Mouse (Mus musculus) midbrain, embryonic 14.5 days (tissue): ENCODE measurements around the gene Gstp2. TPM values are rescaled to one million over a fixed set of nuclear protein-coding genes. Genes with fewer than 3 reads are reported as not detected.

Experiments used
- ATAC-seq: fragments of 200-750 bp; cut with Nextera tagmentation; 2 replicates; pipeline ENCODE4 v1.8.0; 2017; ENCODE audit warnings: moderate number of reproducible peaks, moderate library complexity; ENCODE audit not compliant: low FRiP score, low TSS enrichment
- DNase-seq: peaks from one replicate; pipeline ENCODE4 v3.0.0-alpha.2; 2015
- H3K27ac ChIP-seq: fragments of 300-500 bp; sonication (generic); replicated peaks from 2 replicates; pipeline ENCODE4 v1.5.1; 2014; ENCODE audit warnings: mild to moderate bottlenecking, low read depth, low read length, moderate library complexity
- H3K27me3 ChIP-seq: fragments of 300-500 bp; sonication (generic); 2 replicates; pipeline ENCODE4 v1.6.1; 2014; ENCODE audit warnings: low read length, control low read depth, mixed read lengths; ENCODE audit not compliant: control insufficient read depth, insufficient read depth
- H3K36me3 ChIP-seq: fragments of 300-500 bp; sonication (generic); 2 replicates; pipeline ENCODE4 v1.6.1; 2014; ENCODE audit warnings: low read length, control low read depth; ENCODE audit not compliant: control insufficient read depth, insufficient read depth
- H3K4me1 ChIP-seq: fragments of 300-500 bp; sonication (generic); 2 replicates; pipeline ENCODE4 v1.6.1; 2014; ENCODE audit warnings: mild to moderate bottlenecking, antibody characterized with exemption, low read length, control low read depth; ENCODE audit not compliant: control insufficient read depth, insufficient read depth
- H3K4me2 ChIP-seq: fragments of 300-500 bp; sonication (generic); 2 replicates; pipeline ENCODE4 v1.6.1; 2014; ENCODE audit warnings: mild to moderate bottlenecking, low read length, moderate library complexity
- H3K4me3 ChIP-seq: fragments of 300-500 bp; sonication (generic); replicated peaks from 2 replicates; pipeline ENCODE4 v1.5.1; 2014; ENCODE audit warnings: low read depth, low read length
- H3K9ac ChIP-seq: fragments of 300-500 bp; sonication (generic); replicated peaks from 2 replicates; pipeline ENCODE4 v1.6.1; 2014; ENCODE audit warnings: mild to moderate bottlenecking, low read length, moderate library complexity
- H3K9me3 ChIP-seq: fragments of 300-500 bp; sonication (generic); 2 replicates; pipeline ENCODE4 v1.6.1; 2016; ENCODE audit warnings: low read length, control low read depth, mixed read lengths; ENCODE audit not compliant: control insufficient read depth
- WGBS: fragments of 180-500 bp; shearing (Covaris S2); extraction: QIAGEN DNeasy Blood & Tissue Kit; methylation state at CpG from one replicate; pipeline ENCODE4 v1.1.7; 2014; 5-methylcytosine and 5-hydroxymethylcytosine counted together
- polyA plus RNA-seq: library from polyadenylated mRNA; unstranded; fragments of >200 nt; fragmentation: Nextera tagmentation; extraction: Ambion mirVana; gene quantifications from 2 replicates; pipeline ENCODE4 v1.2.1, GENCODE M21; 2014

The Gstp2 gene
- 1.9 TPM in 1 of 2 replicates, not detected in the other for polyA plus RNA-seq

DNA sequence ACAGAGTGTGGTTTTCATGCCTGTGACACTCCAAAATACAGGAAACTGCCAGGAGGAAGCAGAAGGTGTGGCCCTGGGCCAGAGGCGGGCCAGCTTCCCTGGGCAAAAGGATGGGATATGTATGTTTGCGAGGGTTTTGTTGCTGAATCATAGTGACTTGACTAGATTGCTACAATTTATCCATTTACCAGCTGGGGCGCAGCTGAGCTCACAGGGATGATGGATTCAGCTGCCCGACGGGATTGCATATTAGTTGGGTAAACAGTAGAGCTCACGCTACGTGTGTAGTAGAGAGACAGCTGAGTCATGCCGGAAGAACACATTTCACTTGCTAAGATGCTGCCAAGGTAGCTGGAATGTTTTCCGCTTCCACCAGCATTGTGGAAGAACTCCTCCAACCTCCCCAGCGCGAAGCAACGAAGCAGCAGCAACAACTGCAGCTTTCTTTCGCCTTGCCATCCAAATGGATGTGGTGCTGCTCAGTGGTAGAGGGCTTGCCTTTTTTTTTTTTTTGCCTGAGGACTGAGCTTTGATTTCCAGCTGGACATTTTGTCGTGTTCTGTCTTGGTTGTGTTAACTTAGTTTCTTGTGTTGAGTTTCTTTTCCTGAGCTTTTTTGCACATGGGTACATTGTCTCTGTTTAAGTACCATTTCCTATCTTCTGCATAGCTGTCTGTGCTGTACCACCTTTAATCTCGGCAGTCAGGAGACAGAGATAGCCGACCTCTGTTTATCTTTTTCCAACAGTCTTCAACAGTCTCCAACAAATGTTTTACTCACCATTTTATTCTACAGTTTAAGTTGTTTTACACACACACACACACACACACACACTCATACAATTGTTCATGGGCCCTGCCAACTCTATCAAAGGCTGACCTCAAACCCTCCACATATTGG lies at the start of gene Gstp2:
Gene Gstp2 (minus strand): TSS at position 58 of the 900 bp plus-strand sequence.
- no peak within 1 kb of the TSS for H3K4me2 ChIP-seq
- ATAC-seq (no peak), DNase-seq (peak; percentile 75)
- H3K4me1 ChIP-seq = no peaks in the 10 kb centered on the region
- H3K27me3 ChIP-seq = no peaks in the 10 kb centered on the region
- H3K27ac ChIP-seq = no peak within 1 kb of the TSS
- WGBS = 60% methylated on average over 16 of the region's 16 CpGs
- no peak within 1 kb of the TSS for H3K9ac ChIP-seq
- no peak within 1 kb of the TSS for H3K4me3 ChIP-seq
- no peaks in the 10 kb centered on the region for H3K9me3 ChIP-seq
- H3K36me3 ChIP-seq = no peaks in the 10 kb centered on the region

DNA sequence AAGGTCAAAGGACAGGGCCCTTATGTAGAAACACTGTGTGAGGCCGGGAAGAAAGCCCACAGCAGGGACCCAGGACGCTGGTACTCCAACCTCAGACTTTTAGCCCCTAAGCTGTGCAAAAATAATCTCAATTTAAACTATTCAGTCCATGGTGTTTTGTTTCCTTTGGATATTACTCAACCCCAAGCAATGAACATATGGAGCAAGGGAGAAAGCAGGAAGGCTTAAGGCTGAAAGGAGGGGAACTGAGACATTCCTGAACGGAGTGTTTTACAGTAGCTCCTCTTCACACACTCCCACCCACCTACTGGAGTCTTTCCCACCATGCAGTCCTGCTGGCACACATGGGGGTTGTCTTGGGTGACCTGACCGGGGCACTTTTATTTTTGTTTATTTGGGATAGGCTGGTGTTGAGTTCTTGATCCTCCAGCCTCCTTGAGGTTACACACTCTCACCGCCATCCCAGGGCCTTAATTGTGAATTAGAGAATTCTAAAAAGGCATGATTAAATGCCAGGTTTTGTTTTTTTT lies 49.0 kb upstream of the Gstp2 start:
- Histone ChIP-seq H3K4me2 (no peak overlapping the region), H3K27me3 (no peaks in the 10 kb centered on the region), H3K27ac (no peak overlapping the region), H3K9me3 (no peaks in the 10 kb centered on the region), H3K36me3 (no peaks in the 10 kb centered on the region), H3K9ac (no peak overlapping the region), H3K4me3 (no peak overlapping the region), H3K4me1 (peaks cover 24% of the 10 kb centered on the region)
- no peak for DNase-seq
- ATAC-seq = no peak
- WGBS = 85% methylated on average over 5 of the region's 5 CpGs

DNA sequence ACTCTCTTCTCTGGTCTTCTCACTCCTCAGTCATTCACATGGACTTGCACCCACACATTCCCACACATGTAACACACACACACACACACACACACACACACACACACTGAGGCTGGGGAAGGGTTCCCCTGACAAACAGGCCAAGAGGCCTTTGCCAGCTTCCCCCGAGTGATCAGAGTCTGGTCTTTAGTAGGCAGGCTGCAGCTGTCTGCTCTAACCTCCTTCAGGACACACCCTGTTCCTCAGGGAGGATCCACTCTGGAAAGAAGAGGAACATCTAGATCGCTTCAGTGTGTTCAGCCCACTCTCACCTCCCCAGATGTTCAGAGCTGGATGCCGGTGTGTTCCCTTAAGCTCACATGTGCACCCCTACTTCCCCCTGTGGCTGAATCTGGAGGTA lies 48.5 kb upstream of the Gstp2 start:
- no peak for ATAC-seq
- Histone ChIP-seq H3K4me3 (no peak overlapping the region), H3K27me3 (no peaks in the 10 kb centered on the region), H3K27ac (no peak overlapping the region), H3K9ac (no peak overlapping the region), H3K36me3 (no peaks in the 10 kb centered on the region), H3K4me1 (peaks cover 19% of the 10 kb centered on the region), H3K4me2 (no peak overlapping the region), H3K9me3 (no peaks in the 10 kb centered on the region)
- whole genome bisulfite sequencing = 84% methylated on average over 3 of the region's 3 CpGs
- no peak for DNase-seq

DNA sequence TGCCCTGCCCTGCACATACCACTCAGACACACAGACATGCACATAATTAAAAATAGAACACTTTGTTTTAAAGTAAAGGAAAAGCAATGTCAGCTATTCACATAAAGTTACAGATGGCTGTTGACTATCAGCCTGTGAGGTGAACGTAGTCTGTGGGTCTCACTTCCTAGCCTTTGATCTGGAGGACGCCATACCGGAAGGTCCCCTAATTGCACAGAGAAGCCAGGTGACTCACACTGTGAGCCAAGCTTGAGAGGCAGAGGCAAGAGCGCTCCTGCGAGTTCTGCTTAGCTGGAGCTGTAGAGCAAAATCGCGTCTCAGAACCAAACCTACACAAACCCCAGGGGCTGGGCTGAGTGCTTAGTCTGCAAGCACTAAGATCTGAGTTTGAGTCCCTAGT lies 47.9 kb upstream of the Gstp2 start:
- ATAC-seq = no peak
- H3K36me3 ChIP-seq = no peaks in the 10 kb centered on the region
- H3K4me2 ChIP-seq = no peak overlapping the region
- no peaks in the 10 kb centered on the region for H3K27me3 ChIP-seq
- no peak overlapping the region for H3K9ac ChIP-seq
- H3K4me1 ChIP-seq = peaks cover 14% of the 10 kb centered on the region
- no peak for DNase-seq
- H3K9me3 ChIP-seq = no peaks in the 10 kb centered on the region
- 81% methylated on average over 7 of the region's 7 CpGs for WGBS
- no peak overlapping the region for H3K4me3 ChIP-seq
- no peak overlapping the region for H3K27ac ChIP-seq

DNA sequence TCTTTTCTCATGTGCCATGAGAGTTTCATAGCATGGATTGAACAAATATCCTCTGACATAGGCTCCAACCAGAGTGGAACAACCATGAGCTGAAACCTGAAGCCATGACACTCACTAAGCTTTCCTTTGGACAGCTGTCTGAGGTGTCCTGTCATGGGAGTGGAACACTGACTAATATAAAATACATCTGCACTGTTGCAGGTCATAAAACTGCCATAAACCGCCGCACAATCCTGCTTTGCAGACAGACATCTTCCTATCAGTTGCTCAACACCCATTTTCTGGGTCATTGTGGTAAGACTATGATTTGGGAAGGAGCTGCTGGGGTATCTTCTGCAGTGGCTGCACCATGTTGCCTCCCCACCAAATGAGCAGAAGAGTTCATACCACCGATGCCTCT lies 46.9 kb upstream of the Gstp2 start:
- no peak for DNase-seq
- H3K9me3 ChIP-seq = no peaks in the 10 kb centered on the region
- H3K4me1 ChIP-seq = peaks cover 11% of the 10 kb centered on the region
- no peak overlapping the region for H3K9ac ChIP-seq
- no peak overlapping the region for H3K4me2 ChIP-seq
- no peak overlapping the region for H3K4me3 ChIP-seq
- H3K27ac ChIP-seq = no peak overlapping the region
- no peak for ATAC-seq
- no peaks in the 10 kb centered on the region for H3K27me3 ChIP-seq
- H3K36me3 ChIP-seq = no peaks in the 10 kb centered on the region
- 94% methylated on average over 3 of the region's 3 CpGs for WGBS

DNA sequence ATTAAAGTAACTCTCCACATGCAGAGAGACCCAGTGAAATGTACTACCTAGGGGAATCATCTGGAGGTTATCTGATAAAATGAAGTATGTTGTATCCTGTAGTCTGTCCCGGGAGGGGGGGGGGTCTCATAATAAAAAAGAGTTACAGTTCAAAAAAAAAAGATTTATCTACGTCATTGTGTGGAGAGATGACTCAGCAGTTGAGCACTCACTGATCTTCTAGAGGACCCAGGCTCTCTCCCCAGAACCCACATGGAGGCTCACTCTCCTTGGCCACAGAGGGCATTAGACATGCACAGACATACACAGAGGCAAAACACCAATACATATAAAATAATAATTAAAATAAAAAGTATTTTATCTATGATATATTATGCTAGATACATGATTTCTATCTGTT lies 45.6 kb upstream of the Gstp2 start:
- 65% methylated on average over 2 of the region's 2 CpGs for WGBS
- Histone ChIP-seq H3K36me3 (no peaks in the 10 kb centered on the region), H3K9ac (no peak overlapping the region), H3K9me3 (no peaks in the 10 kb centered on the region), H3K27me3 (no peaks in the 10 kb centered on the region), H3K27ac (no peak overlapping the region), H3K4me1 (peaks cover 6% of the 10 kb centered on the region; the same call in 1 of the 2 replicates), H3K4me3 (no peak overlapping the region), H3K4me2 (no peak overlapping the region)
- DNase-seq = no peak
- ATAC-seq = no peak

DNA sequence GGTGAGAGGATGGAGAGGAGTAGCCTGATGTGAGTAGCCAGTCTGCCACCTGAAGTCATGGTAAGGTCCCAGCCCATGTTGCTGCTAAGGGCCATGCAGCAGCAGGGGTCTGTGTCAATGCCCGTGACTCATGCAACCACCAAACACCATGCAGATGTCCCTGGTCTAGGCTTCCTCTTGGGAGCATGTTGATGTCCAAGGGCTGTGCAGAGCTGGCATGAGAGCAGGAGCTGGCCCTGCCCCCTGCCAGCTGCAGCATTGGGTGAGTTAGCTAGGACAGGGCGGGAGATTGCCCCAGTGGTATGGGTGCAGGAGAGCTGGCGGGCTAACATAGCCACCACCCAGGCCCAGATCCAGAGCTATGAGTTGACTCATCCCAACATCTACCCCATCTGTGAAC lies 44.6 kb upstream of the Gstp2 start:
- Histone ChIP-seq H3K4me1 (no peaks in the 10 kb centered on the region), H3K9me3 (no peaks in the 10 kb centered on the region), H3K9ac (no peak overlapping the region), H3K27me3 (no peaks in the 10 kb centered on the region), H3K4me2 (no peak overlapping the region), H3K4me3 (no peak overlapping the region), H3K27ac (no peak overlapping the region), H3K36me3 (no peaks in the 10 kb centered on the region)
- 97% methylated on average over 3 of the region's 3 CpGs for WGBS
- ATAC-seq (no peak), DNase-seq (no peak)

DNA sequence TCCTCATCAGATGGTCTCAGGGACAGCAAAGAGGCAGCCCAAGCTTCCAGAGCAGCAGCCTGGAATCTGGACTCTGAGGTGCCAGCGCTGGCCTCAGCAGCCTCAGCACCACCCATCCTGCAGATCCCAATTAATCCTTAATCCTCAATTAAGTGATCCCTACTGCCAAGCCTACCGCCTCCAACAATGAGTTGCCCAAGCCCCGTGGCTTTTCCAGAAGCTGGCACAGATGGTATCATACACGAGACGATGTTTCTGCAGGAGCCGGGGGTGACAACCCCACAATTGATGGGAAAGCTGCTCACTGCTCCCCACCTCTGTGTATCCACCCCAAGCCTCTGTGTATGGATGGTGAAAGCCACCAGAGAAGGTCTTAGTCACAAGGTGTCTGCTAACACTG lies 43.3 kb upstream of the Gstp2 start:
- ATAC-seq (no peak), DNase-seq (no peak)
- no peaks in the 10 kb centered on the region for H3K9me3 ChIP-seq
- H3K27ac ChIP-seq = no peak overlapping the region
- no peak overlapping the region for H3K9ac ChIP-seq
- H3K27me3 ChIP-seq = no peaks in the 10 kb centered on the region
- WGBS = 65% methylated on average over 6 of the region's 6 CpGs
- H3K4me1 ChIP-seq = no peaks in the 10 kb centered on the region
- no peak overlapping the region for H3K4me2 ChIP-seq
- H3K36me3 ChIP-seq = no peaks in the 10 kb centered on the region
- no peak overlapping the region for H3K4me3 ChIP-seq

DNA sequence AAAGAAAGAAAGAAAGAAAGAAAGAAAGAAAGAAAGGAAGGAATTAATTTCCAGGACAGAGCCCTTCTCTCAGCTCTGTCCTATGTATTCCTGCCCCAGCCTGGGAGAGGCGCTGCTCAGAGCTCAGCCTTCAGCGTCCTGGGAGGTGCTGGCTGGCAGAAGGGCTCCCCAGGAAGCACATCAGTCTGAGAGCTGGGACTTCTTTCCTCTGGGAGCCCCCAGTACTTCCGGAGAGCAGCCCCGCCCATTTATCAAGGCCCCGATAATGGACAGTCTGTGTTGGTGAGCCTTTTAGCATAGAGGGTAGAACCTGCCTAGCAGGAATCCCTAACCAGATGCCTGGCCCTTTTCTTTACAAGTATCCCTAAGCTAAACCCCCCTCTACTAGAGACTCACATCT lies 42.3 kb upstream of the Gstp2 start:
- H3K27me3 ChIP-seq = no peaks in the 10 kb centered on the region
- DNase-seq (no peak), ATAC-seq (no peak)
- no peak overlapping the region for H3K9ac ChIP-seq
- H3K36me3 ChIP-seq = no peaks in the 10 kb centered on the region
- H3K9me3 ChIP-seq = no peaks in the 10 kb centered on the region
- 58% methylated on average over 5 of the region's 5 CpGs for WGBS
- no peak overlapping the region for H3K27ac ChIP-seq
- H3K4me3 ChIP-seq = no peak overlapping the region
- H3K4me2 ChIP-seq = no peak overlapping the region
- H3K4me1 ChIP-seq = no peaks in the 10 kb centered on the region
